In genomic region chr12:31271361-31272011, GRCm38 (mm10) we compare ENCODE assay signal across 7 mouse cellular contexts. TPM values are rescaled to one million over a fixed set of nuclear protein-coding genes. Genes with fewer than 3 reads are reported as not detected.
DNase-seq lines count a peak whose midpoint lies in the region; ATAC-seq and TF ChIP-seq lines count a peak whose summit lies in the region.

No protein-coding gene starts in this region.

- no peak for TF ChIP-seq EP300 in stomach, postnatal 0 days (optimal IDR thresholded peaks at IDR 0.05)

- peak; percentile 74 for ATAC-seq in heart, embryonic 11.5 days (replicated peaks; ENCODE audit: insufficient number of reproducible peaks, low FRiP score, low TSS enrichment)
- no peak for ATAC-seq in stomach, postnatal 0 days (ENCODE audit: low FRiP score, low TSS enrichment)

- H3K36me3 ChIP-seq in C2C12 (ENCODE audit: control insufficient read depth, insufficient read depth) = peaks cover 81% of the 10 kb centered on the region
- peaks cover 33% of the 10 kb centered on the region for H3K36me3 ChIP-seq in heart, embryonic 11.5 days (ENCODE audit: control insufficient read depth, insufficient read depth, low read length)
- peaks cover 17% of the 10 kb centered on the region for H3K36me3 ChIP-seq in stomach, postnatal 0 days (ENCODE audit: control insufficient read depth, insufficient read depth, low read length)

- peak overlapping the region; percentile 48 for H3K4me2 ChIP-seq in heart, embryonic 11.5 days
- H3K4me2 ChIP-seq in stomach, postnatal 0 days (replicated peaks; ENCODE audit: low read depth) = peak overlapping the region; percentile 29; the same call in 1 of the 2 replicates

- peaks cover 85% of the 10 kb centered on the region for H3K79me2 ChIP-seq in C2C12 (ENCODE audit: control insufficient read depth, insufficient read depth)

- no peaks in the 10 kb centered on the region for H3K27me3 ChIP-seq in C2C12 (ENCODE audit: control insufficient read depth, insufficient read depth, insufficient read length)
- no peaks in the 10 kb centered on the region for H3K27me3 ChIP-seq in heart, embryonic 11.5 days (ENCODE audit: control insufficient read depth, insufficient read depth, low read length)
- no peaks in the 10 kb centered on the region for H3K27me3 ChIP-seq in stomach, postnatal 0 days (ENCODE audit: control insufficient read depth, insufficient read depth, low read length)
- no peaks in the 10 kb centered on the region for H3K27me3 ChIP-seq in cerebellum, adult 2 months (ENCODE audit: control insufficient read depth, insufficient read depth, low read length)

- TF ChIP-seq POLR2A in cerebellum, adult 2 months (IDR thresholded peaks at IDR 0.05; ENCODE audit: borderline replicate concordance, insufficient read depth, low read length) = no peak

- peak; percentile 93 for DNase-seq in NIH3T3 (ENCODE audit: low read depth)
- peak; percentile 89 to 91 for DNase-seq in kidney, postnatal 4 days
- peak; percentile 54 for DNase-seq in stomach, postnatal 0 days (ENCODE audit: low spot score)
- DNase-seq in cerebellum, adult 2 months = no peak
- DNase-seq in thymus, postnatal 10 days (ENCODE audit: low spot score in 2 of 2) = no peak

- H3K4me1 ChIP-seq in heart, embryonic 11.5 days (ENCODE audit: control insufficient read depth, insufficient read depth, low read length) = peaks cover 45% of the 10 kb centered on the region
- peaks cover 8% of the 10 kb centered on the region for H3K4me1 ChIP-seq in stomach, postnatal 0 days (replicated peaks; ENCODE audit: control insufficient read depth, insufficient read depth)
- no peaks in the 10 kb centered on the region; the same call in 1 of the 2 replicates for H3K4me1 ChIP-seq in cerebellum, adult 2 months (ENCODE audit: control insufficient read depth, insufficient read depth, low read length)

- TF ChIP-seq CTCF in C2C12 (IDR thresholded peaks at IDR 0.05; ENCODE audit: control insufficient read depth, insufficient read depth, insufficient read length) = no peak
- no peak for TF ChIP-seq CTCF in stomach, postnatal 0 days (IDR thresholded peaks at IDR 0.05; ENCODE audit: low read depth)
- no peak for TF ChIP-seq CTCF in cerebellum, adult 2 months (IDR thresholded peaks at IDR 0.05; ENCODE audit: borderline replicate concordance, insufficient read depth, low read depth, low read length)

- 0 out of 2 replicates have a peak overlapping the region, but pooled peaks have one; percentile 39 for H3K9ac ChIP-seq in heart, embryonic 11.5 days (ENCODE audit: low read depth, low read length)
- no peak overlapping the region for H3K9ac ChIP-seq in stomach, postnatal 0 days (ENCODE audit: low read length)

- no peaks in the 10 kb centered on the region for H3K9me3 ChIP-seq in heart, embryonic 11.5 days (replicated peaks; ENCODE audit: control insufficient read depth, low read length)
- H3K9me3 ChIP-seq in stomach, postnatal 0 days (ENCODE audit: control insufficient read depth, low read length) = no peaks in the 10 kb centered on the region

- H3K4me3 ChIP-seq in C2C12 (ENCODE audit: insufficient read depth, poor library complexity, severe bottlenecking) = no peak overlapping the region
- no peak overlapping the region for H3K4me3 ChIP-seq in heart, embryonic 11.5 days (ENCODE audit: low read depth, low read length)
- no peak overlapping the region for H3K4me3 ChIP-seq in stomach, postnatal 0 days (ENCODE audit: low read depth, low read length)
- H3K4me3 ChIP-seq in cerebellum, adult 2 months (replicated peaks; ENCODE audit: insufficient read depth, low read depth, low read length) = no peak overlapping the region

- 17% methylated on average over 16 of the region's 16 CpGs for WGBS in heart, embryonic 11.5 days (ENCODE audit: insufficient replicate concordance)
- WGBS in stomach, postnatal 0 days = 13% methylated on average over 16 of the region's 16 CpGs
- 44% methylated on average over 16 of the region's 16 CpGs for WGBS in cerebellum, adult 2 months

- peak overlapping the region; percentile 88 for H3K27ac ChIP-seq in heart, embryonic 11.5 days (ENCODE audit: low read depth, low read length)
- H3K27ac ChIP-seq in stomach, postnatal 0 days (replicated peaks) = peak overlapping the region; percentile 67
- H3K27ac ChIP-seq in cerebellum, adult 2 months (ENCODE audit: insufficient read depth, low read length) = no peak overlapping the region

- H3K79me3 ChIP-seq in C2C12 (ENCODE audit: low read depth) = peaks cover 65% of the 10 kb centered on the region

- peak overlapping the region; percentile 34 for H3ac ChIP-seq in C2C12 (ENCODE audit: control insufficient read depth, insufficient read length, low read depth)

TF ChIP-seq in C2C12, 6 proteins besides CTCF, POLR2A, EP300 and RAD21:
- TF ChIP-seq CEBPB (IDR thresholded peaks at IDR 0.05; ENCODE audit: low read depth) (peak; percentile 57), USF1 (IDR thresholded peaks at IDR 0.05; ENCODE audit: low read depth) (no peak), MYOG (IDR thresholded peaks at IDR 0.05; ENCODE audit: control insufficient read depth, extremely low read depth, insufficient read length) (no peak), FOSL1 (IDR thresholded peaks at IDR 0.05; ENCODE audit: insufficient read depth, low read length, poor library complexity, severe bottlenecking) (peak; percentile 86), MYOD1 (IDR thresholded peaks at IDR 0.05; ENCODE audit: control insufficient read depth, insufficient read length, low read depth) (peak; percentile 69), MAX (IDR thresholded peaks at IDR 0.05) (no peak)

RNA-seq across cellular contexts. Expression of gene Lamb1, which starts 6.5 kb away (rescaled TPM):
- polyA plus RNA-seq in C2C12 (2012; fragmentation: generic; extraction: Trizol) = 96.1 TPM
- 67.4 and 92.3 TPM in 2 replicates for polyA plus RNA-seq in heart, embryonic 11.5 days (2014; fragmentation: Nextera tagmentation; extraction: Ambion mirVana)
- polyA plus RNA-seq in stomach, postnatal 0 days (2015; fragmentation: Nextera tagmentation; extraction: Ambion mirVana) = 30.6 and 31.7 TPM in 2 replicates
- 10.6 and 13.2 TPM in 2 replicates for polyA plus RNA-seq in cerebellum, adult 2 months (2012; rRNA removed)

RNA-seq across cellular contexts. Expression of gene Gm6993, which starts 30.9 kb away (rescaled TPM):
- polyA plus RNA-seq in C2C12 (2012; fragmentation: generic; extraction: Trizol) = not detected
- polyA plus RNA-seq in heart, embryonic 11.5 days (2014; fragmentation: Nextera tagmentation; extraction: Ambion mirVana) = not detected in 2 replicates
- polyA plus RNA-seq in stomach, postnatal 0 days (2015; fragmentation: Nextera tagmentation; extraction: Ambion mirVana) = not detected in 2 replicates
- not detected in 2 replicates for polyA plus RNA-seq in cerebellum, adult 2 months (2012; rRNA removed)

Comparison
In these comparisons a context has a peak if more than half of its experiments do, and no peak if none do; other contexts are left out.
1. DNase-seq: peak in NIH3T3 (single experiment), kidney, postnatal 4 days (2 of 2) and stomach, postnatal 0 days (single experiment); none in cerebellum, adult 2 months (0 of 2) and thymus, postnatal 10 days (0 of 2).